Mouse (Mus musculus) erythroblast, embryonic 14.5 days (primary cell): ENCODE results near the gene Scn5a. TPM values are rescaled to one million over a fixed set of nuclear protein-coding genes. Genes with fewer than 3 reads are reported as not detected.

ENCODE experiments used
- H3K27me3 ChIP-seq: 2 replicates; pipeline ENCODE4 v1.6.1; 2012; ENCODE audit warnings: inconsistent platforms; ENCODE audit not compliant: control insufficient read depth
- H3K36me3 ChIP-seq: 2 replicates; pipeline ENCODE4 v1.6.1; 2012; ENCODE audit warnings: mild to moderate bottlenecking, inconsistent platforms; ENCODE audit not compliant: control insufficient read depth
- H3K4me1 ChIP-seq: 2 replicates; pipeline ENCODE4 v1.6.1; 2012; ENCODE audit warnings: inconsistent platforms; ENCODE audit not compliant: control insufficient read depth
- H3K4me3 ChIP-seq: replicated peaks from 2 replicates; pipeline ENCODE3; 2012; ENCODE audit warnings: moderate library complexity, mild to moderate bottlenecking, inconsistent platforms
- H3K9me3 ChIP-seq: 2 replicates; pipeline ENCODE4 v1.6.1; 2012; ENCODE audit warnings: low read length, inconsistent platforms, mixed read lengths; ENCODE audit not compliant: control insufficient read depth
- GATA1 ChIP-seq: IDR thresholded peaks from 2 replicates; pipeline ENCODE4 v1.6.1; 2012; ENCODE audit warnings: low read length, inconsistent platforms, mixed read lengths
- TAL1 ChIP-seq: IDR thresholded peaks from 3 replicates; pipeline ENCODE4 v1.6.1; 2012; ENCODE audit warnings: low read length, inconsistent platforms, mixed read lengths
- polyA plus RNA-seq: library from polyadenylated mRNA; stranded (reverse); fragments of >175 nt; gene quantifications from 2 replicates; pipeline ENCODE4 v1.2.3, GENCODE M21; 2012

Gene Scn5a
- polyA plus RNA-seq = not detected in 2 replicates

- no peaks in the 10 kb centered on the region for H3K36me3 ChIP-seq
- peaks cover 57% of the 10 kb centered on the region for H3K27me3 ChIP-seq
- TF ChIP-seq TAL1 = no peak
- no peak for TF ChIP-seq GATA1
- no peak within 1 kb of the TSS for H3K4me3 ChIP-seq
- H3K9me3 ChIP-seq = no peaks in the 10 kb centered on the region; the same call in 1 of the 2 replicates
- H3K4me1 ChIP-seq = peaks cover 2% of the 10 kb centered on the region; the same call in 1 of the 2 replicates
Observed at GRCm38 (mm10) chr9:119578636-119579438, at the start of gene Scn5a. Gene Scn5a, minus strand, starts transcription at chr9:119579016.

- H3K4me3 ChIP-seq = no peak overlapping the region
- TF ChIP-seq GATA1 (no peak), TAL1 (no peak)
- H3K27me3 ChIP-seq = no peaks in the 10 kb centered on the region
- no peaks in the 10 kb centered on the region for H3K9me3 ChIP-seq
- no peaks in the 10 kb centered on the region for H3K36me3 ChIP-seq
- no peaks in the 10 kb centered on the region for H3K4me1 ChIP-seq
Observed at GRCm38 (mm10) chr9:119627227-119627626, 48.4 kb upstream of the Scn5a start.

GRCm38 (mm10) chr9:119624151-119624550, 45.3 kb upstream of the Scn5a start:
- H3K4me1 ChIP-seq = no peaks in the 10 kb centered on the region
- no peak for TF ChIP-seq GATA1
- no peak for TF ChIP-seq TAL1
- H3K27me3 ChIP-seq = no peaks in the 10 kb centered on the region
- H3K4me3 ChIP-seq = no peak overlapping the region
- no peaks in the 10 kb centered on the region for H3K9me3 ChIP-seq
- no peaks in the 10 kb centered on the region for H3K36me3 ChIP-seq

DNA sequence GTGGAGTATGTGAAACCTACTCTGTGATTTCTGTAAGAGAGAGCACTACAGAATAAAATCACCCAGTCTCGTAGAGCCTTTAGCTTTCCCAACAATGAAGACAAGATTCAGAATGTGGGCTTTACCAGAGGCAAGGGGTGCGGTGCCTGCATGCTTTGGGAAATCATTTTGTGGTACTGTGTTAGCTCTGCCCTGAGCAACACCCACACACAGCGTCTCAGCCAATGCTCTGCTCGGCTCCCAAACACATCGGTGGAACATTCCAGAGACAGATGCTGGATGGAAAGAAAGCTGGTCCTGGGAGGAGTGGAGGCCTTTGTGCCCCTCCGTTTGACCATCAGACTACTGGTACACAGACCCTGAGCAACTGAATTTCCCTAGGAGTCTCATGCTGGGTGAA, 36.0 kb upstream of the Scn5a start:
- Histone ChIP-seq H3K9me3 (no peaks in the 10 kb centered on the region), H3K27me3 (no peaks in the 10 kb centered on the region), H3K4me3 (no peak overlapping the region), H3K36me3 (no peaks in the 10 kb centered on the region), H3K4me1 (no peaks in the 10 kb centered on the region)
- TF ChIP-seq GATA1 (no peak), TAL1 (no peak)

DNA sequence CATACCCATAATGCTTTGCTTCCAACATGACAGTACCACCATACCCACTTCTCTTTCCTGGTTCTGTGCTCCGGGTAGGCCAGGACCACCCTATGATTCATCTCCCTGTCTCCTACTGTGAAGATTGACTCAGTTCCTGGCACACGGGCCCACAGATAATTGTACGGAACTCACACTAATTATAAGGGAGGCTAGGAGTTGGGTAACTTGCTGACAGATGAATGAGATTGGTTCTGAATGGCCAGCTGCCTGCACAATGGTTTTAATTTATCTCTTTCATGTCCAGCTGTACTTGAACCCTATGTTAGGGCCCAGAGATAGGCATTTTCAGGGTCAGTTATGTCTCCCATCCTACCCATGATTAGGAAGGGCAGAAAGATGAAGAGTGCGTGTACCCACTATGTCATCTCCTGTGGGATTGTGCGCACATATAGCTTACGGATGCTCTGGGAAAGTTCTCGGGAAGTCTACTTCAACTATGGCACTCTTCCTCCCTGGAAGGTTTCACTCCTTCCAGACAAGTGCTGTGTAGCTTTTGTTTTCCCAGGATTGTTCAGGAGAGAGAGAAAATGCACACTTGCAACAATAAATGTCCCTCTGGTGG, 31.8 kb upstream of the Scn5a start:
- H3K9me3 ChIP-seq = no peaks in the 10 kb centered on the region; the same call in 1 of the 2 replicates
- H3K27me3 ChIP-seq = no peaks in the 10 kb centered on the region
- TF ChIP-seq TAL1 (no peak), GATA1 (no peak)
- H3K4me3 ChIP-seq = no peak overlapping the region
- H3K4me1 ChIP-seq = no peaks in the 10 kb centered on the region
- H3K36me3 ChIP-seq = no peaks in the 10 kb centered on the region

DNA sequence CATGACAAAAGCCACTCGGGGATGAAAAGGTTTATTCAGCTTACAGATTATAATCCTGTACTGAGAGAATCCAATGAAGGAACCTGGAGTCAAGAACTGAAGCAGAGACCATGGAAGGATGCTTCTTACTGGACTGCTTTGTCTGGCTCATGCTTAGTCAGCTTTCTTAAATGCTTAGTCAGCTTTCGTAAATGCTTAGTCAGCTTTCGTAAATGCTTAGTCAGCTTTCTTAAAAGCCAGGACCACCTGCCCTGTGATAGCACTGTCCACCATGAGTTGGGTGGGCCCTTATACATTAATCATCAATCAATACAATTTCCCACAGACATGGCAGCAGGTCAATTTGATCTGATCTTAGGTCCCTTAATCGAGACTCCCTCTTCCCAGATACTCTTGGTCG, 28.1 kb upstream of the Scn5a start:
- Histone ChIP-seq H3K9me3 (no peaks in the 10 kb centered on the region; the same call in 1 of the 2 replicates), H3K4me3 (no peak overlapping the region), H3K27me3 (no peaks in the 10 kb centered on the region), H3K4me1 (no peaks in the 10 kb centered on the region), H3K36me3 (no peaks in the 10 kb centered on the region)
- TF ChIP-seq TAL1 = no peak
- TF ChIP-seq GATA1 = no peak

DNA sequence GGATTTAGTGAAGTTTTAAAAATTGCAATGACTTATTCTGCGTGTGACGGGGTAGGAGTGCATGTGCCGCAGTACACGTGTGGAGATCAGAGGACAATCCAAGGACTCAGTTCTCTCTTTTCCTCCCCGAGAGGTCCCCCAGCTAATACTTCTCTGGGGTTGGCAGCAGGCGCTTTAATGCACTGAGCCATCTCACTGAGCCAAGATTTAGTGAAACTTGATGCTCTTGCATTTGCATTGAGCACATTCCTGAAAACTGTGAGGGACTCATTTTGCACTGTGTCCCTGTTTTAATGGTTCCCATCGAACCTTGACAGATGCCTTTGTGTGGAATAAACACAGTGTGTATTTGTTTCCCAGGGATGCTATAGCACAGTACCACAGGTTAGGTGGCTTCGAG, 25.8 kb upstream of the Scn5a start:
- TF ChIP-seq GATA1 (no peak), TAL1 (no peak)
- H3K27me3 ChIP-seq = no peaks in the 10 kb centered on the region

GRCm38 (mm10) chr9:119598501-119598900, 19.7 kb upstream of the Scn5a start:
- H3K4me1 ChIP-seq = no peaks in the 10 kb centered on the region
- no peak for TF ChIP-seq TAL1
- no peak for TF ChIP-seq GATA1
- H3K27me3 ChIP-seq = no peaks in the 10 kb centered on the region
- H3K4me3 ChIP-seq = no peak overlapping the region
- H3K9me3 ChIP-seq = peaks cover 11% of the 10 kb centered on the region
- no peaks in the 10 kb centered on the region for H3K36me3 ChIP-seq

More for the DNA sequence above, 25.8 kb upstream of the Scn5a start:
- H3K36me3 ChIP-seq = no peaks in the 10 kb centered on the region
- H3K4me3 ChIP-seq = no peak overlapping the region
- peaks cover 5% of the 10 kb centered on the region for H3K9me3 ChIP-seq
- no peaks in the 10 kb centered on the region for H3K4me1 ChIP-seq

DNA sequence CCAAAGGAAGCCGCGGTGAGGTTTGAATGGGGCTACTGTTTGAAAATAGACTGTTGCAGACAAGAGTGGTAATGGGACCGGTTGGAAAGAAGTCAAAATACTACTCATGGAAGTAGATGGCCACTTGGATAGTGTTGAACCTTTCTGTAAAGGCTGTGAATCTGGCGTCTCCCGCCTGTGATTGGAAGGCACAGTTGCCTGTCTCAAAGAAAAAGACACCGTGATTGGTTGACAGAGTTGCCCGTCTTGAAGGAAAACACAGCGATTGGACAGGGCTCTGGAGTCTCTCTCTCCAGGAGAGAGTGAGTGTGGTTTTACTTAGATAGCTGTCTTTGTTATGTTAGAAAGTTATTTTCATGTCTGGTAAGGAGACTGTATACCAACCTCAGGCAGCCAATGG, 18.5 kb upstream of the Scn5a start:
- Histone ChIP-seq H3K4me3 (no peak overlapping the region), H3K36me3 (no peaks in the 10 kb centered on the region), H3K9me3 (peaks cover 11% of the 10 kb centered on the region), H3K4me1 (no peaks in the 10 kb centered on the region), H3K27me3 (no peaks in the 10 kb centered on the region)
- TF ChIP-seq GATA1 = no peak
- TF ChIP-seq TAL1 = no peak
